Mouse (Mus musculus): ENCODE results near the gene Ncam1.

DNA sequence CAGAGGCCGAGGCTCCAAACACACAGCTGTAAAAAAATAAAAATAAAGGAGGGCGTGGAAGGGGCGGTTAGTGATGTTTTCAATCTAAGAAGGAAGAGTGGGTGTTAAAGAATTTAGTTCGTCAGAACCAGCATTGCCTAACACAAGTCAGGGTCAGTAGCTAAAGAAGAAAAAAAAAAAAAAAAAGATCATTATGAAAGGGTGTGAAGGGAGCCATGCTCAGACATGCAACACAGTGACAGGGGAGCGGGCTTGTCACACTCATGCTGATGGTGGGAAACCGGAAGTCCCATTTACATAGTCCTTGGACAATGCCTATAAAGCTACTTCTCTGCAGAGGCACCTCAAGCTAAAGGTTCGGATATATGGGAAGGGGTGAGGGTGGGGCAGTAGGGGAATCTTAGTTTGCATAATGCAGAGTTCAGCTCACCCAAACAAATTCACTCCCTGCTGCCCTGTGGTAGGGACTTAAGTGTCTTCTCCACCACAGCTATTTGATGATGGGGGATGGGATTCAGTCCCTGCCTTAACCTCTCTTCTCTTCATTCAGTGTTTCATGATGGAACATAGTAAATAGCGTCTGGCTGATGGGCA lies 269.3 kb downstream of the Ncam1 start:
- TF ChIP-seq GATA1 (IDR thresholded peaks at IDR 0.05; ENCODE audit: borderline replicate concordance, low read length) (no peak), FLI1 (IDR thresholded peaks at IDR 0.05; ENCODE audit: low read length) (no peak)

All from megakaryocyte, embryonic 14.5 days (primary cell).